Mouse (Mus musculus): Measurements from ENCODE around the gene Cdc123.

Cdc123 gene

DNA sequence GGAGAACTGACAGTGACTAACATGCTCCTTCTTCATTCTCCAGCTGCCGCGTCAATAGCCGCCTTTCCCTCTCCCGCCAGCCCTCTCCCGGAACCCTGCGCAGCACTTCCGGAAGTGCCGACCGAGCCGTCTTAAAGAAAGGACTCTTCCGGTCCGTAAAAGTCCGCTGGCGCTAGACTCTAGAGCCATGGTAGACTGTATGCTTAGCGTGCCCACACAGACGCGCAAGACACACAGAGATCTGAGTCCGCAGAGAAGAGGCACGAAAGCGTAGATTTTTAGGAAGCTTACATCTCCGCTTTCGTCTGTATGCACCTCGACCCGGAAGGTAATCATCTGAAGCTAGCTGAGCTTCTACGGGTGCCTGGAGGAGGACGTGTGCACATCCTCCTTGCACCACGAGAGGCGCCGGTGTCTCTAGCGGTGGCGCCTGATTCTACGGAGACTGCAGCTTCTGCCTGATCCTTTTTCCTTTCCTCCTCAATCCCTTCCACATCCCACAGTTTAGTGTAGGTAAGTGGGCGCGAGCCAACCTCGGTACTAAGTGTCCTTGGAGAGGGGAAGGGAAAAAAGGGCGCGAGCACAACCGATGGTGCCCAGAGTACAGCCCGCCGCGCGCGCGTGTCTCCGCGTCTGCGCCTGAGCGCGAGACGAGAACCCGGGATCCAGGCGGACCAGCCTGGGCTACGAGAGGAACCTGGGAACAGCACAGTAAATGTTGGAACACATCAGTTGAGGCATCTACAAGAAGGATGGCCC lies at the start of gene Cdc123, which contains the start of gene Nudt5:
Gene Cdc123, minus strand, starts transcription at position 292 of the 759 bp plus-strand sequence.
Gene Nudt5, plus strand, starts transcription at position 147 of the 759 bp plus-strand sequence.
- DNase-seq = peak; percentile 76

DNA sequence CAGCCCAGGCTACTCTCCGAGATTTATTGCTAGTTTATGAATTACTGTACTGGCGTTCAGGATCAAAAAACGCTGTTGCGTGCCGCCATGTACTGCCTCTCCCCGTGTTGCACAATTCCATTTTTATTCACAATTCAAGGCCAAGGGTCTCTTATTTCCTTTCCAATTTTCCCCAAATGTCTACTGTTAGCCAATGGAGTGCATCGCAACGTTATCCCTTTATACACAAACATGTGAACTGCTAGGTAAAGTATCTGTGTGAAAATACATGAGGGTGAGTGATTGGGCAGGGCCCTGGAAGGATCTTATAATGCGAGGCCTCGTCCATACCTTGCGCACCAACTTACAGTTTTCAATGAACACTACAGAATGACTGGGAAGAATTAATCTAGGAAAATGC lies 49.3 kb upstream of the Cdc123 start:
- DNase-seq = no peak

GRCm38 (mm10) chr2:5889412-5889811 lies 44.4 kb upstream of the Cdc123 start:
- DNase-seq = no peak

DNA sequence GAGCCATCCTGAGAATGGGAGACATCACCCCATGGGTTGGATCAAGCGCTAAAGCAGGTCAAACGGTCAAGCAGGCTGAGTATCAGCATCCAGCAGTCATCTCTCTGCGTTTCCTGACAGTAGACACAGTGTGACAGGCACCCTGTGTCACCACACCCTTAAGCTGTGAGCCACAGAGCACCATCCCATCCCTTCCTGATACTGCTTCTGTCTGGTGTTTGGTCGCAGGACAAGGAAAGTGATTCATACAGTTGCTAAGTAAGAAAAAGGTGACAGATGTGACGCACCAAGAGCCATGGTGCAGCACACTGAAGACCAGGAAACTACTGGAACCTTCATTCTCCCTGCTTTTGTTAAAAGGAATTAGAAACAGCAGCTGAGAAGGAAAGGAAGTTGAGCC lies 43.9 kb upstream of the Cdc123 start:
- no peak for DNase-seq

DNA sequence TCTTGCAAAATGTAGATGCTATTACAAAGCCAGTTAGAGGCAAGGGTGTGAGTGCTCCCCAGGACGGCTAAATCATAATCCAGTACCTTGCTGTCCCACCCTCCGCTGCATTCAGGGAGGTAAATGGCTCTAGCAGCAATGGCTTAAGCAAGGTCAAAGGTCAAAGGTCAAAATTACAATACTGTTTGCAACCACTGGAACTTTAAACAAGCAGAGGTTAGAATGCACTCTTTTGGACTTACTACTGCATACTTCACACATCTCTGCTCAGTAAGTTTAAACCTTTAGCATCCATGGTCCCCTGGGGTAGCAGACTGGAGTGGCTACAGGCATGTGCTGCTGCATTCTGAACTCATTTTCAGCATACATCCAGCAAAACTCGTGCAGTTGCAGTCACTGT lies 32.5 kb upstream of the Cdc123 start:
- DNase-seq = no peak

GRCm38 (mm10) chr2:5869746-5870145 lies 24.8 kb upstream of the Cdc123 start:
- no peak for DNase-seq

DNA sequence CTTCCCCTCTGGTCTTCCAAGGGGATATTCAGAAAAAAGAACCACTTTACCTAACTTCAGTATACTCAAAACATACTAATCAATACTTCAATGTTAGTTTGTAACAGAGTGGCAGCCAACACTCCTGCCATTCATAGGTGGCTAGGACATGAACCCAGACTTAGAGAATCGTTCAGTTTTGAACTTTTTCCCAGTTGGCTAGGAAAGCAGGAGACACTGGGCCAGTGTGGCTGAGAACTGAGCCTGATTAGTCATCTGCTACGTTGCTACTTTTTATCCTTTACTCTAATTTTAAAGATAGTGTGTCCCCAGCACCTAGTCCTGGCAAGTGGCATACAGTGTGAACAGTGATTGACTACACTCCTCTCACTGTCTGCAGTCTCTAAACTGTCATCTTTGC lies 22.7 kb upstream of the Cdc123 start:
- DNase-seq = no peak

DNA sequence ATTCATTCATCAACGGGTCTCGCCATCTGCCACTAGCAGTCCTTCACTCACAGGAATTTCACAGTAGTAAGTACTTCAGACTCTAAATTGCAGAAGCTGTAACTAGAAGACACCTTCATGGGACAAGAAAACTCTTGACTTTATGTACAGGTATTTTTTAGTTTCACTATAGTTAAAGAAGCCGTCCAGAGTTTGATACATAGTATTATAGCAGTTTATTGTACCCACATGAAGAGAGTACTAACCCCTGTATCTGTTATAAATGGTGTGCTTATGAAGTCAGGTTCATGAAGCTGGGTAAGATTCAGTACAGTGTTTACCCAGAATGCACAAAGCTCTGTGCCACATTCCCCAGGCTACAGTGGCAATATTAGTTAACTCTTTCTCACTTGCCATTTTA lies 17.9 kb upstream of the Cdc123 start, which contains the start of gene Gm13199:
Gene Gm13199, minus strand, starts transcription at position 101 of the 400 bp plus-strand sequence.
- no peak for DNase-seq

DNA sequence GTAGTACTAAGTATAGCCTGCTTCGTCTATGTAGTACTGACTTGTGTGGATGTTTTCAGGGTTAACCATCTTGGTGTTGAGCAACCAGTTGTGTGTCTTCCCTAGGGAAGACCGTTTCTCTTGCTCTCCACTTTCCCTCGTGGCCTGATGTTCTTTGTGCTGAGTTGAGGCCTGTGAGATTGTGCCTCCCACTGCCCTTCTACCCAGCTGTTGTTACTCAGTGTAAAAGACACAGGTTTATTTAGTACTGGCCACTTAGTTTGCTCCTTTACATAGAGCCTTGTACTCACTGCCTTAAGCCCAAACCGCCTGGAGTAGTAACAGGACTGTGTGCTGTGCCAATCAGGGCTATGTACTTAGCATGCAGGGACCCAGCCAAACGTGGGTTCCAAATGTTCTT lies 6.9 kb upstream of the Cdc123 start:
- DNase-seq = no peak

DNA sequence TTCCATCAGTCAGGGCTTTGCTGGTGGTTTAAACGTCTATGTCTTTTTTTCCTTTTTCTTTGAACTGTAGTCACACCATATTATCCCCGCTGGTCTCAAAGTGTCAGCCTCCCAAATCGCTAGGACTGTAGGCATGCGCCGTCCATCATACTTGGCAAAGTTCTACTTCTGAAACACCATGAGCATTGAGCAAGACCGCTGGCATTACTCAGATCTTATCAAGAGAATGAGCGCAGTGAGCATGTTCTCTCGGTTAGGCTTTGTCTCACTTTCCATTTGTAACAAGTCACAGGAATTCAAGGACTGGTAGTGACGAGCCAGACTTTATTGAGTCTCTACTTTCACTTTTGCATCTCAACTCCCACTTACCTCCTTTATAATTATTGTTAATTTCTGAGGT lies 6.2 kb upstream of the Cdc123 start:
- DNase-seq = no peak

GRCm38 (mm10) chr2:5845826-5846225 lies 862 bp upstream of the Cdc123 start:
- no peak for DNase-seq

GRCm38 (mm10) chr2:5844181-5844872 lies 637 bp downstream of the Cdc123 start:
- no peak for DNase-seq

- no peak for DNase-seq
Measured at GRCm38 (mm10) chr2:5840815-5841214, 4.1 kb downstream of the Cdc123 start.

- no peak for DNase-seq
Measured at GRCm38 (mm10) chr2:5825265-5825913, 19.6 kb downstream of the Cdc123 start.

DNA sequence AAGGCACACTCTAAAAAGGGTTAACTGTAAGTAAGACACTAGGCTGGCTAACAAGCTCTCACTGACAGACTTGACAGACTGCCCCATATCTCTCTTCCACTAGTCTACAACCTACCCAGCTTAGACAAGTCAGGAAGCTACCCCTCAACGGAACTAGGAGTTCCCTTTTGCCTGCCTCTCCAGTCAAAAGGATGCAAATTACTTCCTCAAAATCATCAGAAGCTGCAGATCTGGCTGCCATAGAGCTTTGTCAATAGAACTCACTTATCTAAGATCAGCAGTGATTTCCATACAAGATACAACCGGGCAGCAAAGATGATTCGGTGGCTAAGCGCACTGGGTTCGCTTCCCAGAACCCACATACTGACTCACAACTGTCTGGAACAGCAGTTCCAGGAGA lies 20.3 kb downstream of the Cdc123 start:
- DNase-seq = no peak

DNA sequence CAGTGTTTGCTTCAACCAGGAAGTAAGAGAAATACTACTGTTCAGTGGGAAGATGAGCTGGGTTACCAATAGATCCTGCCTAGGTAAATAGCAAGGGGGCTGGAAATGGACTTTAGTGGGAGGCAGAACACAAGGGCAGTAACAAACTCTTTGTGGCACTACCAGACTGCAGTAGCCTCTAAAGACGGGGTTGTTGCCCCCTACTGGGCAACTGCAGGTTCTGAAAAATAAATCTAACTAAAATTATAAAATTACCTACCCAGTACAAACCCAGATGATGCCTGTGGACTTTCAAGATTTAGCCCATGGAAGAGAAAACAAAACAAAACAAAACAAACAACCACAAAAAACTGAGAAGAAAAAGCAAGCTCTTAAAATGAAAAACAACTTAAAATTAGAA lies 20.8 kb downstream of the Cdc123 start:
- DNase-seq = no peak

DNA sequence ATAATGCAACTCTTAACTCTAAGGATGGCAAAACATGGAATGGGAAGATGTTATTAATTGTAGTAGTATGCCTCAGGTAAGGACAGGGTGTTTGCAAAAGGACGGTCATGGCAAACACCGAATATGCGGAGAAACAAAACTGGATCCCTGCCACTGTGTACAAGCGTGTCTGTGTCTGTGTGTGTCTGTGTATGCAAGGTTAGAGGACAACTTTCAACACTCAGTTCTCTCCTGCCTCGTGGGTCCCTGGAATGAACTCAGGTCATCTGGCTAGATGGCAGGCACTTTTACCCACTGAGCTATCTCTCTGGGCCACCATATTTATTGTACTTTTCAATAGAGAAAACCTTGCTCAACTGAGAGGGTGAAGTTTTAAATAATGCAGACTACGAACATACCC lies 22.5 kb downstream of the Cdc123 start:
- DNase-seq = no peak

- no peak for DNase-seq
Measured at GRCm38 (mm10) chr2:5821264-5821663, 23.7 kb downstream of the Cdc123 start.

DNA sequence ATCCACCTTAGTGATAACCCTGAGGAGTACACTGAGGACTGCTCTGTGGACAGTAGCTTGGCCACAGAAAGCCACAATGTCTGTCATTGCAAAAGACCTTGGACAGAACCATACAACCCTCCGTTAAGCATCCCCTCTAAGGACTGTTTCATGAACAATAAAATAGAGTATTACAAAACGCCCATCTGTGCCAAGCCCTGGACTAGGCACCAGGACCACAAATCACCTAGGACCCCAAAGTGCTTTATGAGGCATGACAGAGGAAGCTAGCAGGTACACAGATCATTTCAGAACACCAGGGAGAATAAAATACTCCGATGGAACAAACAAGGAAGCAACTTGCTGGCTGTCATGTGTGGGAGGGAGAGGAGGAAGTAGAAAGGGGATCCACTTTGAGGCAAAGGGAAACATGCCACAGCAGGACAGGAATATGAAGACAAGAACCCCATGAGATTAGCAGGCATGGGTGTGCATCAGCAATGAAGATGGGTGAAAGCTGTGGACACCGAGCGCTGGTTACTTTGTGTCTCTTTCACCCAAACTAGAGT lies 33.7 kb downstream of the Cdc123 start:
- no peak for DNase-seq

DNA sequence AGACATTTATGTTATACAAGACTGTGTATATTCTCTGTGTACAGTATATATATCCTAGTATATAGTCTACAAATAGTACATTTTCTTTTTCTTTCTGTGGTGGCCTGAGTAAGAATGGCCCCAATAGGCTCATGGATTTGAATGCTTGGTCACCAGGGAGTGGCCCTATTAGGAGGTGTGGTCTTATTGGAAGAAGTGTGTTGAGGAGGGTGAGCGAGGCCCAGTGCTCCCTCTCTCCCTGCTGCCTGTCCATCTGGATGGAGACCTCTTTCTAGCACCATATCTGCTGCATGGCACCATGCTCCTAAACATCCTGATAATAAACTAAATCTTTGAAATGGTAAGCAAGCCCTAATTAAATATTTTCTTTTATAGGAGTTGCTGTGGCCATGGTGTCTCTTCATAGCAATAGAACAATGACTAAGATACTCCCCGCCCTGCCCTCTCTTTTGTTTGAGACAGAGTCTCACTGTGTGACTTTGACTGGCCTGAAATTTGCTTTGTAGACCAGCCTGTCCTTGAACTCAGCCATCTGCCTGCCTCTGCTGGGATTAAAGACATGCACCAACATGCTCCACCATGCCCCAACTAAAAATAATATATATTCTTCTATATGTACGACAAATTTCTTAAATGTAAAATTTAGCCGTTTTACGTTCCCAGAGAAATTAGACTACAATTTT lies 34.8 kb downstream of the Cdc123 start:
- no peak for DNase-seq

DNA sequence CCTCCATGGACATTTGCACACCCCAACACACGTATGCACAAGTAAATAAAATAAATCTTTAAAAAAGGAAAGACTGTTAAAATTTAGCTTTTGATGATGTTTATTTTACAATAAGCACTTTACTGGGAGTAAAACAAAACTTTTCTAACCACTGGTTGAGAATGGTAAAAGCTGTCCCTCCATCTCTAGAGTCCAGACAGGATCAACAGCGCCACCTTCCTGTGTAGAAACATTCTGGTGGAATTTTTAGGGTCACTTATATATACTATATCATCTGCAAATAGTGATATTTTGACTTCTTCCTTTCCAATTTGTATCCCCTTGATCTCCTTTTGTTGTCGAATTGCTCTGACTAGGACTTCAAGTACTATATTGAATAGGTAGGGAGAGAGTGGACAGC lies 38.8 kb downstream of the Cdc123 start:
- DNase-seq = peak; percentile 33

GRCm38 (mm10) chr2:5805228-5805627 lies 39.7 kb downstream of the Cdc123 start:
- no peak for DNase-seq

All from right cerebral cortex, postnatal 4 days (tissue).